Mouse (Mus musculus): ENCODE results near the gene Ogfod2. TPM values are rescaled to one million over a fixed set of nuclear protein-coding genes. Genes with fewer than 3 reads are reported as not detected.

The Ogfod2 gene
- polyA plus RNA-seq, 1 experiment from 2014 or later: 30.6 TPM

Other genes starting within 250 kb of the Ogfod2 start
- not detected in 2 replicates for gene Hcar2, start 246.8 kb upstream of the Ogfod2 start, polyA plus RNA-seq (2015; fragmentation: Nextera tagmentation; extraction: Ambion mirVana)
- gene Hcar1, start 232.3 kb upstream of the Ogfod2 start, polyA plus RNA-seq (2015; fragmentation: Nextera tagmentation; extraction: Ambion mirVana): 0.08 and 0.30 TPM in 2 replicates
- gene Denr, start 205.1 kb upstream of the Ogfod2 start, polyA plus RNA-seq (2015; fragmentation: Nextera tagmentation; extraction: Ambion mirVana): 145 and 162 TPM in 2 replicates
- gene Gm43518, start 184.9 kb upstream of the Ogfod2 start, polyA plus RNA-seq (2015; fragmentation: Nextera tagmentation; extraction: Ambion mirVana): 3.3 and 4.3 TPM in 2 replicates
- 5.1 and 8.0 TPM in 2 replicates for gene Ccdc62, start 181.6 kb upstream of the Ogfod2 start, polyA plus RNA-seq (2015; fragmentation: Nextera tagmentation; extraction: Ambion mirVana)
- 19.0 and 20.1 TPM in 2 replicates for gene Hip1r, start 138.7 kb upstream of the Ogfod2 start, polyA plus RNA-seq (2015; fragmentation: Nextera tagmentation; extraction: Ambion mirVana)
- gene Vps37b, start 80.0 kb upstream of the Ogfod2 start, polyA plus RNA-seq (2015; fragmentation: Nextera tagmentation; extraction: Ambion mirVana): 71.5 and 79.3 TPM in 2 replicates
- gene Abcb9, start 16.5 kb upstream of the Ogfod2 start, polyA plus RNA-seq (2015; fragmentation: Nextera tagmentation; extraction: Ambion mirVana): 4.7 and 4.9 TPM in 2 replicates
- 82.3 and 85.8 TPM in 2 replicates for gene Arl6ip4, start 3.8 kb downstream of the Ogfod2 start, polyA plus RNA-seq (2015; fragmentation: Nextera tagmentation; extraction: Ambion mirVana)
- gene Pitpnm2, start 137.5 kb downstream of the Ogfod2 start, polyA plus RNA-seq (2015; fragmentation: Nextera tagmentation; extraction: Ambion mirVana): 6.6 and 7.7 TPM in 2 replicates
- gene Mphosph9, start 215.7 kb downstream of the Ogfod2 start, polyA plus RNA-seq (2015; fragmentation: Nextera tagmentation; extraction: Ambion mirVana): 15.4 and 16.5 TPM in 2 replicates
- 15.9 and 16.7 TPM in 2 replicates for gene 2810006K23Rik, start 215.8 kb downstream of the Ogfod2 start, polyA plus RNA-seq (2015; fragmentation: Nextera tagmentation; extraction: Ambion mirVana)

Data from midbrain, embryonic 13.5 days (tissue).